Mouse (Mus musculus) hindbrain, embryonic 13.5 days (tissue): ENCODE results near the gene Cog4. TPM values are rescaled to one million over a fixed set of nuclear protein-coding genes. Genes with fewer than 3 reads are reported as not detected.

Source experiments
- polyA plus RNA-seq: library from polyadenylated mRNA; unstranded; fragments of >200 nt; fragmentation: Nextera tagmentation; extraction: Ambion mirVana; gene quantifications from 2 replicates; pipeline ENCODE4 v1.2.1, GENCODE M21; 2015

Cog4 gene
- polyA plus RNA-seq, 1 experiment from 2014 or later = 71.9 TPM

Other genes starting within 250 kb of the Cog4 start
- 23.7 and 24.9 TPM in 2 replicates for gene Vac14, start 228.0 kb upstream of the Cog4 start, polyA plus RNA-seq
- 19.0 and 20.4 TPM in 2 replicates for gene Mtss1l, start 125.1 kb upstream of the Cog4 start, polyA plus RNA-seq
- gene Il34, start 40.7 kb upstream of the Cog4 start, polyA plus RNA-seq = 2.7 and 2.8 TPM in 2 replicates
- gene Sf3b3, start 187 bp downstream of the Cog4 start, polyA plus RNA-seq = 106 and 109 TPM in 2 replicates
- gene Fuk, start 55.9 kb downstream of the Cog4 start, polyA plus RNA-seq = 7.5 and 8.4 TPM in 2 replicates
- gene St3gal2, start 73.3 kb downstream of the Cog4 start, polyA plus RNA-seq = 21.0 and 23.0 TPM in 2 replicates
- 11.5 and 11.6 TPM in 2 replicates for gene Ddx19a, start 151.2 kb downstream of the Cog4 start, polyA plus RNA-seq
- 7.6 and 7.9 TPM in 2 replicates for gene Ddx19b, start 185.2 kb downstream of the Cog4 start, polyA plus RNA-seq
- gene Aars, start 186.5 kb downstream of the Cog4 start, polyA plus RNA-seq = 67.7 and 70.4 TPM in 2 replicates
- not detected in 2 replicates for gene Exosc6, start 209.7 kb downstream of the Cog4 start, polyA plus RNA-seq
- gene Clec18a, start 245.8 kb downstream of the Cog4 start, polyA plus RNA-seq = 0.97 and 1.4 TPM in 2 replicates
- 11.5 and 11.7 TPM in 2 replicates for gene Pdpr, start 248.0 kb downstream of the Cog4 start, polyA plus RNA-seq